Mouse (Mus musculus) kidney, embryonic 14.5 days (tissue): Measurements from ENCODE around the gene Grap. TPM values are rescaled to one million over a fixed set of nuclear protein-coding genes. Genes with fewer than 3 reads are reported as not detected.

ENCODE experiments used
- ATAC-seq: fragments of 200-750 bp; cut with Nextera tagmentation; 2 replicates; pipeline ENCODE4 v1.8.0; 2017; ENCODE audit warnings: moderate number of reproducible peaks, mild to moderate bottlenecking, moderate TSS enrichment, moderate library complexity; ENCODE audit not compliant: low FRiP score, low TSS enrichment
- H3K27ac ChIP-seq: fragments of 300-500 bp; sonication (generic); 2 replicates; pipeline ENCODE4 v1.5.1; 2014; ENCODE audit warnings: low read depth, mild to moderate bottlenecking, low read length, moderate library complexity, mixed read lengths
- H3K27me3 ChIP-seq: fragments of 300-500 bp; sonication (generic); 2 replicates; pipeline ENCODE4 v1.6.1; 2014; ENCODE audit warnings: mild to moderate bottlenecking, low read length; ENCODE audit not compliant: control insufficient read depth, insufficient read depth
- H3K36me3 ChIP-seq: fragments of 300-500 bp; sonication (generic); 2 replicates; pipeline ENCODE4 v1.6.1; 2014; ENCODE audit warnings: low read length, mixed read lengths; ENCODE audit not compliant: control insufficient read depth, insufficient read depth
- H3K4me1 ChIP-seq: fragments of 300-500 bp; sonication (generic); 2 replicates; pipeline ENCODE4 v1.6.1; 2014; ENCODE audit warnings: low read length, mixed read lengths; ENCODE audit not compliant: control insufficient read depth, insufficient read depth
- H3K4me2 ChIP-seq: fragments of 300-500 bp; sonication (generic); replicated peaks from 2 replicates; pipeline ENCODE4 v1.6.1; 2014; ENCODE audit warnings: low read depth, mild to moderate bottlenecking, low read length
- H3K4me3 ChIP-seq: fragments of 300-500 bp; sonication (generic); 2 replicates; pipeline ENCODE4 v1.5.1; 2014; ENCODE audit warnings: mild to moderate bottlenecking, low read length
- H3K9ac ChIP-seq: fragments of 300-500 bp; sonication (generic); 2 replicates; pipeline ENCODE4 v1.6.1; 2014; ENCODE audit warnings: low read depth, mild to moderate bottlenecking, low read length, moderate library complexity
- H3K9me3 ChIP-seq: fragments of 300-500 bp; sonication (generic); 2 replicates; pipeline ENCODE4 v1.6.1; 2016; ENCODE audit warnings: low read length; ENCODE audit not compliant: control insufficient read depth
- WGBS: fragments of 180-500 bp; shearing (Covaris S2); extraction: QIAGEN DNeasy Blood & Tissue Kit; methylation state at CpG from one replicate; pipeline ENCODE4 v1.1.7; 2014; 5-methylcytosine and 5-hydroxymethylcytosine counted together
- polyA plus RNA-seq: library from polyadenylated mRNA; unstranded; fragments of >200 nt; fragmentation: Nextera tagmentation; extraction: Ambion mirVana; gene quantifications from 2 replicates; pipeline ENCODE4 v1.2.1, GENCODE M21; 2014

The Grap gene
- polyA plus RNA-seq, 1 experiment from 2014 or later: 8.6 TPM

GRCm38 (mm10) chr11:61699460-61699859, 46.4 kb downstream of the Grap start:
- Histone ChIP-seq H3K4me3 (no peak overlapping the region), H3K9ac (no peak overlapping the region), H3K27me3 (no peaks in the 10 kb centered on the region), H3K4me2 (no peak overlapping the region), H3K36me3 (no peaks in the 10 kb centered on the region), H3K9me3 (no peaks in the 10 kb centered on the region), H3K4me1 (0 out of 2 replicates have a peak, but pooled peaks cover 3% of the 10 kb centered on the region), H3K27ac (no peak overlapping the region)
- ATAC-seq: no peak
- WGBS: 88% methylated on average over 5 of the region's 5 CpGs

GRCm38 (mm10) chr11:61699933-61700332, 46.9 kb downstream of the Grap start:
- no peak for ATAC-seq
- no peaks in the 10 kb centered on the region for H3K27me3 ChIP-seq
- H3K4me3 ChIP-seq: no peak overlapping the region
- no peak overlapping the region for H3K4me2 ChIP-seq
- H3K27ac ChIP-seq: no peak overlapping the region
- H3K9ac ChIP-seq: no peak overlapping the region
- H3K4me1 ChIP-seq: 0 out of 2 replicates have a peak, but pooled peaks cover 3% of the 10 kb centered on the region
- 77% methylated on average over 4 of the region's 4 CpGs for WGBS
- H3K9me3 ChIP-seq: no peaks in the 10 kb centered on the region
- H3K36me3 ChIP-seq: no peaks in the 10 kb centered on the region

- Histone ChIP-seq H3K27me3 (no peaks in the 10 kb centered on the region), H3K4me1 (0 out of 2 replicates have a peak, but pooled peaks cover 3% of the 10 kb centered on the region), H3K4me2 (no peak overlapping the region), H3K27ac (no peak overlapping the region), H3K36me3 (no peaks in the 10 kb centered on the region), H3K9me3 (no peaks in the 10 kb centered on the region), H3K9ac (no peak overlapping the region), H3K4me3 (no peak overlapping the region)
- 48% methylated on average over 5 of the region's 5 CpGs for WGBS
- ATAC-seq: no peak
Measured at GRCm38 (mm10) chr11:61701696-61702095, 48.6 kb downstream of the Grap start.

DNA sequence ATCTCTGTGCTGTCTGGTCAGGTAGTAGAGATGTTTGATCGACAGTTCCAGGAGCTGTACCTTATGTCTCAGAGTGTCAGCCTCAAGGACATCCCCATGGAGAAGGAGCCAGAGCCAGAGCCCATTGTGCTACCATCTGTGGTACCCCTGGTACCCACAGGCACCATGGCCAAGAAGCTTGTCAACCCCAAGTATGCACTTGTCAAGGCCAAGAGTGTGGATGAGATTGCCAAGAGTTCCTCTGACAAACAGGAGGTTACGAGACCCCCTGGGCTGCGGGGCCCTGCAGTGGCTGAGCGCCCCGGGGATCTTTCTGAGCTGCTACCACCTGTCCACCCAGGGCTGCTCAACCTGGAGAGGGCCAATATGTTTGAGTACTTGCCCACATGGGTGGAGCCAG, 49.4 kb downstream of the Grap start:
- Histone ChIP-seq H3K27ac (no peak overlapping the region), H3K4me2 (no peak overlapping the region), H3K9ac (no peak overlapping the region), H3K36me3 (no peaks in the 10 kb centered on the region), H3K27me3 (no peaks in the 10 kb centered on the region), H3K4me3 (no peak overlapping the region), H3K4me1 (0 out of 2 replicates have a peak, but pooled peaks cover 3% of the 10 kb centered on the region), H3K9me3 (no peaks in the 10 kb centered on the region)
- 93% methylated on average over 5 of the region's 5 CpGs for WGBS
- no peak for ATAC-seq

DNA sequence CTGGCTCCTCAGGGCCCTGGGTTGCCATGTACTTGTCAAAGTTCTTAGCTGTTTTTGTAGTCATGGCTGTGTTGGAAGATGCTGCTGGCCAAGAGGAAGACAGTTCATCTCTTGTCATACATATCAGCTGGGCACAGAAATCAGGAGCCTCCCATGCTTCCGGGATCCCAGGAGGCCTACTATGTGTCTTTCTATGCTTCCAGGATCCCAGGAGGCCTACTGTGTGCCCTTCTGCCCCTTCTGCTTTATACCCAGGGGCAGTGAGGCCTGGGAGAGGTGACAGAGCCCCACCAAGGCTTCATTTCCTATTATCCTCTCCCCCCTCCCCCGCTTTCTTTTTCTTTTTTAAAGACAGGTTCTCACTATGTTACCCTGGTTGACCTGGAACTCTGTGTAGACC, 52.5 kb downstream of the Grap start:
- Histone ChIP-seq H3K27me3 (no peaks in the 10 kb centered on the region), H3K9me3 (no peaks in the 10 kb centered on the region), H3K4me1 (0 out of 2 replicates have a peak, but pooled peaks cover 3% of the 10 kb centered on the region), H3K36me3 (no peaks in the 10 kb centered on the region), H3K4me2 (no peak overlapping the region), H3K27ac (no peak overlapping the region), H3K4me3 (no peak overlapping the region), H3K9ac (no peak overlapping the region)
- WGBS: 91% methylated on average over 2 of the region's 2 CpGs
- ATAC-seq: no peak

DNA sequence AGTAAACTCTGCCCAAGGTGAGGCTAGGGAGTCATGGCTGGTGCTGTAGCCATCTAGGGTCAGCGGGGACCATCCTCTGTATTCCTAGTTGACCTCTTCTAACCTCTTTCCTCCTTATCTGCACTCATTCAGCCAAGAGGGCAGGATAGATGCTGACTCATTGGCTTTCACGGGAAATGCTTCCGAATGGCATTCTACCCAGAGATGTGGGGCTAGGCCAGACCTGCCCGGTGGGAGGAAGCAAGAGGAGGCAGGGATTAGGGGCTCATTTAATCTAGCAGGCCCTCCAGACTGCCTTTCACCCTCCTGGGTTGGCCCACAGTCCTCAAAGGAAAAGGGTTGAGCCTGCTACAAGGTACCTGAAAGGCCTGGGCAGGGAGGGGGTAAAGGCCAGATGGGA, 53.2 kb downstream of the Grap start:
- H3K9ac ChIP-seq: no peak overlapping the region
- H3K27ac ChIP-seq: no peak overlapping the region
- H3K36me3 ChIP-seq: no peaks in the 10 kb centered on the region
- no peak overlapping the region for H3K4me2 ChIP-seq
- ATAC-seq: no peak
- H3K4me1 ChIP-seq: 0 out of 2 replicates have a peak, but pooled peaks cover 2% of the 10 kb centered on the region
- no peak overlapping the region for H3K4me3 ChIP-seq
- 79% methylated on average over 4 of the region's 4 CpGs for WGBS
- no peaks in the 10 kb centered on the region for H3K27me3 ChIP-seq
- H3K9me3 ChIP-seq: no peaks in the 10 kb centered on the region

DNA sequence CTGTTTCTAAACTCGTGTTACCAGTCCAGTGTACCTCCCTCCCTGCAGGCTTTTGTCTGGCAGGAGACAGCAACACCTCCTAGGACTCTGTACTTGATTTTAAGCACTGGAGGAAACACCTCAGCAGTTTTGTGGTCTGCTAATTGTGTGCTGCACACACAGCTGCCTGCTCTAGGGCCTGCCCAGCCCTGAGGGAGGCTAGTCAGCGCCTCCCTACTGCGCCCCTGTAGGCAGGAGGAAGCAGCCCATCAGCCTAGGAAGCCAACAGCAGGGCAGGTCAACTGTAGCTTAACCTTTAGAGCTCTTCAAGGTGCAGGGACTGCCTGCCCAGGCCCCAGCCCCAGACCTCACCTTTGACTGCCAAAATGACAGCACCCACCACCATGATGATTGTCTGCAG, 55.9 kb downstream of the Grap start:
- H3K4me1 ChIP-seq: no peaks in the 10 kb centered on the region
- H3K27ac ChIP-seq: no peak overlapping the region
- ATAC-seq: no peak
- WGBS: 57% methylated on average over 3 of the region's 3 CpGs
- H3K9ac ChIP-seq: no peak overlapping the region
- no peak overlapping the region for H3K4me2 ChIP-seq
- no peaks in the 10 kb centered on the region for H3K9me3 ChIP-seq
- H3K27me3 ChIP-seq: no peaks in the 10 kb centered on the region
- no peak overlapping the region for H3K4me3 ChIP-seq
- H3K36me3 ChIP-seq: no peaks in the 10 kb centered on the region

- WGBS: 46% methylated on average over 15 of the region's 15 CpGs
- H3K9ac ChIP-seq: 0 out of 2 replicates have a peak overlapping the region, but pooled peaks have one; percentile 1
- H3K36me3 ChIP-seq: no peaks in the 10 kb centered on the region
- ATAC-seq: no peak
- no peaks in the 10 kb centered on the region for H3K4me1 ChIP-seq
- H3K4me2 ChIP-seq: no peak overlapping the region
- no peak overlapping the region for H3K4me3 ChIP-seq
- no peaks in the 10 kb centered on the region for H3K9me3 ChIP-seq
- H3K27ac ChIP-seq: no peak overlapping the region
- H3K27me3 ChIP-seq: no peaks in the 10 kb centered on the region
Measured at GRCm38 (mm10) chr11:61713157-61713855, 60.2 kb downstream of the Grap start.

- peak; percentile 82 for ATAC-seq
- 49% methylated on average over 11 of the region's 11 CpGs for WGBS
- no peak overlapping the region for H3K27ac ChIP-seq
- H3K36me3 ChIP-seq: no peaks in the 10 kb centered on the region
- no peaks in the 10 kb centered on the region for H3K9me3 ChIP-seq
- H3K4me1 ChIP-seq: no peaks in the 10 kb centered on the region
- no peak overlapping the region for H3K4me3 ChIP-seq
- H3K27me3 ChIP-seq: no peaks in the 10 kb centered on the region
- no peak overlapping the region for H3K9ac ChIP-seq
- H3K4me2 ChIP-seq: no peak overlapping the region
Measured at GRCm38 (mm10) chr11:61714346-61715117, 61.5 kb downstream of the Grap start.
